Mouse (Mus musculus): Measurements from ENCODE around the gene Parg.
A peak's percentile ranks its signal among the peaks of the same experiment; 100 is the strongest.

The Parg gene

GRCm38 (mm10) chr14:32321732-32322685, 120.3 kb downstream of the Parg start, which contains the start of gene Ogdhl:
Gene Ogdhl (plus strand): TSS chr14:32322019.
- peak; percentile 34 for DNase-seq (ENCODE audit: low read depth, low spot score)

DNA sequence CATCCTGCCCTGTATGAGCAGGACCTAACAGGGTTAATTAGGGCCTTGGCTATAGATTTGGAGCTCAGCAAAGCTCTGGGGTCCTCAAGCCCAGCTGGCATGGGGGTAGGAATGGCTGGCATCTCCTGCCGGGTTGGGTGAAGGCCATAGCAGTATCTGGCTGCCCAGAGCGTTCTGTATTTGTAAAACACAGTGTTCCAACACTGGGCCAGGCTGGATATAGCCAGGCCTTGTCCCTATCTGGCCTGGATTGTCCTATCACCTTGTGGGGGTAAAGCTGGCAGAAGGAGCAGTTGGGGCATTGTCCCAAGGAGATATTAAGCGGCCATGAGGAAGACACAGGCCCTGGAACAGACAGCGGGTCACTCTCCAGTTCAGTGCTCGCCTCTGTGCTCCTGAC, 121.5 kb downstream of the Parg start:
- no peak for DNase-seq (ENCODE audit: low read depth, low spot score)

DNA sequence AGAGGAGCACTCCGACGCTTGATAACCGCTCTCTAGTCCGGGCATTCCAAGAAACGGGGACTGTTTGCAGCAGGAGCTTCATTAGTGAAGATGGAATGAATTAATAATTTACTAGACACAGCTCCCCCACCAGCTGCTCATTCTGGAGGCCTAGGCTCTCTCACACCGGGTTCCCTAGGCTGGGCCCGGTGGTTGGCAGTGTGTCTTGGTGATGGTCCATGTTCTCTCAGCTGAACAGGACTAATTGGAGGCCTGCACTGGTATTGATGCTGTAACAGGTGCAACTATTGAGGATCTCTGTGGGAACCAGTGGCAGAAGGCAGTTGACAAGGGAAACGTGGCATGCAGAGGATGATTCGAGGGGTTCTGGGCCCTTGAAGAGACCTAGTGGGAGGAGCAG, 125.6 kb downstream of the Parg start:
- no peak for DNase-seq (ENCODE audit: low read depth, low spot score)

DNA sequence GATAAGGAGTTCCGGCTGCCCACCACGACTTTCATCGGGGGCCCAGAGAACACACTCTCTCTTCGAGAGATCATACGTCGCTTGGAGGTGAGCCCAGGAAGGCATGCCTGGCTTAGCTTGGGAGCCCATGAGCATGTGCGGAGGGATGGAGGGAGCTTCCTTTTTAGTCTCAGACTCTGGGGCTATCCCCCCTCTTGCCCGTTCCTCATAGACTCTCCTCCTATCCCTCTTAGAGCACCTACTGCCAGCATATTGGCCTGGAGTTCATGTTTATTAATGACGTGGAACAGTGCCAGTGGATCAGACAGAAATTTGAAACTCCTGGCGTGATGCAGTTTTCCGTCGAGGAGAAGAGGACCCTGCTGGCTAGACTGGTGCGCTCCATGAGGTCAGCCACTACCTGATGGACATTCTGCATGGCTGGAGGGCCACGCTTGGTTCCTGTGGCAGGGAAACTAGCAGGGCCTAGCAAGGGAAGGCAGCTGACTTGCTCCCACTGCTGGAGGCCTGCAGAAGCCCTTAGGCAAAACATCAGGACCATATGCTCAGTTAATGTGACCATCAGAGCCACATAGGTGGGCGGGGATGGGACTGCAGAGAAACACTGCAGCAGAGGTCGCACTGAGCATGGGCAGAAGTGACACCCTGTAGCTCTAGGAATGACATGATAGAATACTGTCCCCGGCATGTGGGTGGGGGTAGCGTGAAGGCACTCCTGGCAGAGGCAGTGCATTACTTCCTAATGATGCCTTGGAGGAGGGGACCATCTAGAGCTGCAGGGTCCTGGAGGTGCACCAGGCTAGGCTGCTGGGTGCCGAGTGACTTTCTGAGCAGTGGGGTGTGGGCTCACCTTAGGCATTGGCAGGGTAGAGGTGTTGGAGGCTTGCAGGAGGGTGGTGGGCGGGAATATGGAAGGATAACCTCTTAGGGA, 131.0 kb downstream of the Parg start:
- DNase-seq (ENCODE audit: low read depth, low spot score): no peak

DNA sequence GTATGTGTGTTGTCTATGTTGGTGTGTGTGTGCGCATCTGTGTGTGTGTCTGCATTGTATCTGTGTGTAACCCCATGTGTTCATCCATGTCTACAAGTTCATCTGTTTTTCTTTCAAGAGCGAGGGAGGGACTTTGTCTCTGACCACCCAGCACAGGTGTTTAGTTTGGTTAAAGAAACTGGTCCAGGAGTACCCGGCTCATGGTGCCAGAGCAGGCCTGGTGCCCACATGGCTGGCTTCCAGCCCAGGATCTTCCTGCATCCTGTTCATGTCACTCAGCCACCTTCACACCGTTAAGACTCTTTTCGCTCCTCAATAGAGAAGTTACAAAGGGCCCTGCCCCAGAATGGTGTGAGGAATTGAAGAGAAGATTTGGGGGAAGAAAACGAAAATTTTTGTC, 134.3 kb downstream of the Parg start:
- DNase-seq (ENCODE audit: low read depth, low spot score): no peak

GRCm38 (mm10) chr14:32336547-32336946, 134.8 kb downstream of the Parg start:
- DNase-seq (ENCODE audit: low read depth, low spot score): no peak

GRCm38 (mm10) chr14:32341823-32342222, 140.1 kb downstream of the Parg start:
- no peak for DNase-seq (ENCODE audit: low read depth, low spot score)

DNA sequence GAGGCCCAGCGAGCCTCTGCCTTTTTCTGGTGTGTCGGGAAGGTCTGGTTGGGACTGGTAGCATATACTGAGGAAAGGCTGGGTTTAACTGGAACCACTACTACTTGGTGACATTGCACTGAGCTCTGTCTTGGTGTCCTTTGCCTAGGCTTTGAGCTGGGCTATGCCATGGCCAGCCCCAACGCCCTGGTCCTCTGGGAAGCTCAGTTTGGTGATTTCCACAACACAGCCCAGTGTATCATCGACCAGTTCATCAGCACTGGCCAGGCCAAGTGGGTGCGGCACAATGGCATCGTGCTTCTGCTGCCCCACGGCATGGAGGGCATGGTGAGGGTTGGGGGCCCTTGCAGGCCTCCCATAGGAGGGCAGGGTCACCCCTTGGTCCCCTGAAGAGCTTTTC, 142.4 kb downstream of the Parg start:
- DNase-seq (ENCODE audit: low read depth, low spot score): no peak

DNA sequence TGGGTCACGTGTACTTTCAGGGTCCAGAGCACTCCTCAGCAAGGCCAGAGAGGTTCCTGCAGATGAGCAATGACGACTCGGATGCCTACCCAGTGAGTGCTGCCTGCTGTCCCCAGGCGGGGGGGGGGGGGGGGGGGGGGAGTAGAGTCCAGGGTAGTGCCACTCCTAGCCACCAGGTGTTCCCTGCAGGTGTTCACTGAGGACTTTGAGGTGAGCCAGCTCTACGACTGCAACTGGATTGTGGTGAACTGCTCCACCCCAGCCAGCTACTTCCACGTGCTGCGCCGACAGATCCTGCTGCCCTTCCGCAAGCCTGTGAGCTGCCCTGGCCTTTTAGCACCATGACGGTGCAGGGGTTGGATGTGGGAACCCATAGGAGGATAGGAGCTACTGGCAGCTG, 142.9 kb downstream of the Parg start:
- no peak for DNase-seq (ENCODE audit: low read depth, low spot score)
